Mouse (Mus musculus) MN1 (cell line): Measurements from ENCODE around the gene Lrrc20.

ENCODE experiments used
- DNase-seq: peaks from one replicate; pipeline ENCODE4 v3.0.0-alpha.2; 2016; ENCODE audit warnings: low spot score

Lrrc20 gene

DNA sequence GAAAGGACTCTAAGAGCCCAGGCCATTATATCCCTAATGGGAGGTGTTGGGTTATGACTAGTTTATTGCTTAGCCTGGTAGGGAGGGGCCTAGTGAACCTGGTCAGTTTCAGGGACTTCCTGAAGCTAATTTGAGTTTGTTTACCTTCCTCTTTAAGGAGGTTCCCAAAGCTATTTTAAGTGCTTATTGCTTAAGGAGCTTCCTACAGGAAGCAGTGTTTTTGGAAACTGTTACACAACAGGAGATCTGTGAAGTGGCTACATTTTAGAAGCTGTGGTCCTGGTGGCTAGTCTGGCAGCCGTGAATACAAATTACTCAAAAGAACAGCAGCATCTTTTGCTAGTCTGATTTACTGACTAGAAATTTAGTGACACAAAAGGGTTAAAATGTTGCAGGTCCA, 1.3 kb upstream of the Lrrc20 start:
- DNase-seq = no peak

DNA sequence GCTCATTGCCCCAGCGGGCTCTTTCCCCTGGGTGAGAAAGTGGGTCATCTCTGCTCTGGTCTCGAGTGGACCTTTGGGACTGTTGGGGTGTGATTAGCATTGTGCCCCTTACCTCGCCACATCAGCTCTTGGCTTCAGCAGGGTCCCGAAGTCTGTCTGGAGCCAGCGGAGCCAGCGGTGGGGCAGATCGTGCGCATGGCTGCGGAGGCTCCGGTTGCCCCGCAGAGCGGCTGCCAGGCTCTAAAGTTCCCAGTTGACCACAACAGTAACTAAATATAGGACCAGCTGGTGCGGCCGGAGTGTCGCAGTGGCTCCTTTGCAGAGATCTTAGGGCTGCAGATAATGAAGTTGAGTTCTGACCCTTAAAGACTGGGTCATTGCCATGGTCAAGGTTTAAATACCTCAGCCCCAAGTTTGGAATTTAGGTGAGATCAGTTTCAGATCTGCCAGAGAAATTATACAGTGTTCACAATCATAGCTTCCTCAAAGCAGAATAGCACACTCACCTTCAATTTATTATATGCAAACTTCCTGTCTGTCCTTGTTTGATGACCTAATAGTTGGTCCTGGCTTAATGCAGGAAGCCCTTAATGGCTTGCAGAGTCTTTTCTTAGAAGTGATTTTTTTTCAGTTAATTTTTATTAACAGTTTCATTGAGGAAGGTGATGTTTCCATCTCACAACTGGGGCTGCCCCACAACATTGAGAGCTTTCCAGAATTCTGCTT, 1.0 kb downstream of the Lrrc20 start:
- peak; percentile 27 for DNase-seq

GRCm38 (mm10) chr10:61479461-61479860, 3.9 kb downstream of the Lrrc20 start:
- no peak for DNase-seq

GRCm38 (mm10) chr10:61479927-61480326, 4.3 kb downstream of the Lrrc20 start:
- no peak for DNase-seq

DNA sequence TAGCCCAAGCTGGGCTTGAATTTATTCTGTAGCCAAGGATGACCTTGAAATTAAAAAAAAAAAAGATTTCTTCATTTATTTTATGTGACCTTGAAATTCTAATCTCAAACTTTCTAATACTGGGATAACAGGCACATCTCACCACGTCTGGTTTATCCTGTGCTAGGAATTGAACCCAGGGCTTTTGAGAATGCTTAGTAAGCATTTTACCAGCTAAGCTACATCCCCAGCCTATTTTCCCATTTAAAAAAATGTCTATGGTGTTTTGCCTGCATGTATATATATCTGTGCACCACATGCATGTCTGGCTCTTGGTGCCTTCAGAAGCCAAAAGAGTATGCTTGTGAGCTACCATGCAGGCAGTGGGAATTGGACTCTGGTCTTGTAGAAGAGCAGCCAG, 4.9 kb downstream of the Lrrc20 start:
- DNase-seq = no peak

- DNase-seq = no peak
Observed at GRCm38 (mm10) chr10:61482771-61483170, 7.2 kb downstream of the Lrrc20 start.

DNA sequence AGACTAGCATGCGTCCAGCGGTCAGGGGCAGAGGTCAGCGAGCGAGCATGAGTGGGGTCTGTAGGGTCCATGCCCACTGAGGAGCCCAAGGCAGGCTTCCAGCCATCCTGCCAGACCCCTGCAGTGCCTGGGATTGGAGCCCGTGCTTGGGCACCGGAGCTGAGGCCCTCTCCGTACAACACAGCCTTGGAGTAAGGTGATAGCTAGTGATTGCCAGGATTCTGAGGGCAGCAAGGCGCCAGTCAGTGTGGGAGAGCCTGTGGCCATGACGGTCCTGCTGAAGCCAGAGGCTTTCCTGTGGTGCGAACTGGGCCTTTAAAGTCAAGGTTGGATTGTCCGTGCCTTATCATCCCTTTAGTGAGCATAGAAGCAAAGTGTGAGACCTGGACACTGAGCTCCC, 9.2 kb downstream of the Lrrc20 start:
- no peak for DNase-seq

DNA sequence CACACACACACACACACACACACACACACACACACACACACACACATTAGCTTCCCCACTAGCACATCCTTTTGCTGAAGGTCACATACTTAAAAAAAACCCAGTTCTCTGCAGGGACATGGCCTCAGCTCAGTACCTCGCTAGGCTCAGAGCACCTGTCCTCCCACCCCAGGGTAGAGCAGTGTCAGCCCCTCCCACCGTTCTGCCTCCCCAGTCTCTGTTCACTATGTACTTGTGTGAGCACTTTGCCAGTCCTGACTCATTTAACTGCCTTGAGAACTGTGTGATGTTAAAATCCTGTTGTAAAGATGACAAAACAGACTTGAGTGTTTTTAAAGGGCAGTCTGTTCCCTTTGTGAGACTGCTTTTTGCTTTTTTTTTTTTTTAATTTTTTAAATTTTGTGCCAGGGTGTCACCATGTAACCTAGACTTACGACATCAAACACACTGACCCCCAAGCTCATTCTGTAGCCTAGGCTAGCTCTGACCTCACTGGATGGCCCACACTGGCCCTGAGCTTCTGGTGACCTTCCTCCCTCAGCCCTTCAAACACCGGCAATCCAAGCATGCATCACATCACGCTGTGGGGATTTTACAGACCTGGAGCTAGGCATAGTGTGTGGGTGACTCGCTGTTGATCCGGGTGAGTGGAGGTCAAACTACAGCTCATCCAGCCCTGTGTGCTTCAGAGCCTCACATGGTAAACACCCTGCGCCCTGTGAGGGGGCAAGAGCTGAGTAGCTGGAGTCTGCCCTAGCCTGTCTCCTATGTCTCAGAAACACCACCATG, 11.1 kb downstream of the Lrrc20 start:
- DNase-seq = no peak

- no peak for DNase-seq
Observed at GRCm38 (mm10) chr10:61488522-61489110, 13.0 kb downstream of the Lrrc20 start.

DNA sequence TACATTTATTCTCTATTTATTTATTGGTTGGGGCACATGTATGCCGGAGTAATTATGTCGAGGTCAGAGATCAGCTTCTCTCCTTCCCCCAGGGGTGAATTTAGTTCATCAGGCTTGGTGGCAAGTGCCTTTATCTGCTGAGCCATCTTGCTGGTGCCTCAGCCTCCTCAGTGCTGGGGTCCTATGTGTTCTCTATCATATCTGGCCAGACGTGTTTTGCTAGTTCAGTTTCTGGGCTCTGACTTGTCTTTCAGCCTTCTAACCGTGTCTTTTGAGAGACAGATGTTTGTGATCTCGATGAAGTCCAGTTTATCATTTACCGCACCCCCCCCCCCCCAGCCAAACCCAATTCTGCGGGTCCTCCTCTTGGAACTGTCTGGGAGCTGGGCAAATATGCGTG, 16.0 kb downstream of the Lrrc20 start:
- DNase-seq = no peak

DNA sequence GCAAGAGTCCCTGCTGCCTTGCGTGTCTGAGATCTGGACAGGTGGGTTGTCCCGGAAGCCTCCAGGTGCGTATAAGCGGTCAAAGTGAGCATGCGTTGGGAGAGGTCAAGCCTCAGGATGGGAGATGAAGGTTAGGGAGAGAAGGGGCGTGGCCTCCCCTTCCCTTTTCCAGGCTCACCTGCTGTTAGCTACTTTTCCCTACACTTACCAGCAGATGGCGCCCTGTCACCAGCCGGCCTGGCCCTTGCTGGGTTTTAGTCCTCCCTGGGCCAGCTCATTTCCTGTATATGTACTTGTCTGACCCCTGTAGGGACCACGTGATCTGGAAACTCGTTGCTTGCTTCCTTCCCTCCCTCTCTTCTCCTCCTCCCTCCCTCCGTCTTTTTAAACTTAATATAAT, 16.4 kb downstream of the Lrrc20 start:
- DNase-seq = peak; percentile 82

- DNase-seq = no peak
Observed at GRCm38 (mm10) chr10:61495461-61495860, 19.9 kb downstream of the Lrrc20 start.

- no peak for DNase-seq
Observed at GRCm38 (mm10) chr10:61496231-61496630, 20.6 kb downstream of the Lrrc20 start.

DNA sequence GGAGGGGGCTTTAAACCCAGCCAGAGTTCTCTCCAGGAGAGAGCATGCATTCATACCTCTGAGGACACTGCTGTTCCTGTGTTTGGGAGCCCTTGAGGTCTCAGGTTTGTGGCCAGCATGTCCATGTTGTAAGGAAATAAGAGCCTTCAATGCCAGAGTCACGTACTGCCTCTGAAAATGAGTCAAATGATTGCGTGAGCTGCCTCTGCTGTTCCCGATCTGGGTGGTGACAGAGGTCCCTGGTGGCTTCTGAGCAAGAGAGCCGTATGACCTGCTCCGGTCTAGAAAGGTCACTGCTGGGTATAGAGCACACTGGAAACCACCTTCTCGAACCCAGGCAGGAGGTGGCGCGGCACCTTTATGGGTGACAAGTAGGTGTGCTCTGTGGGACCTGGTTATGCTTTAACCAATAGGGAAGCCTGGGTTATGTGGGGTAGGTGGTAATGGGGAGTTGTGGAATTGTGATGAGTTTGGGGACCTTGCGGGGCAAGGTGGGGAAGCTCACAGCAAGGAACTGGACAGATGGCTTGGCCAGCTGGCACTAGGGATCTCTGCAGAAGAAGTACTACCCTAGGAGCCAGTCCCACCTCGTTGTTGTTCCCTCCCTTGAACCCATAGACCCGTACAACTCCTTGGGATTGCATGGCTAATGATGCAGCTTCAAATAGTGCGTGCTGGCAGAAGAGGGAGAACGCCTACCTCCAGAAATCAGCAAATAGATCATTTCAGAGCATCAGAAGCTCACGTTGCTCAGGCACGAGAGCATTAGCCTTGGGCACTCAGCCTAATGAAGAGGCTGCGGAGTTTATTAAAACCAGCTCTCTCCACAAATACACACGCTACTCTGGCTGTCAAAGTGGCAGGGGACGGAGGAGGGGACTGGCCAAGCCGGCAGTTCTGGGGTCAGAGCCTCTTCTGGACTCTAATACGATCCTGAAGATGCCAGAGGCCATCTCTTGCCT, 24.2 kb downstream of the Lrrc20 start:
- DNase-seq = no peak

GRCm38 (mm10) chr10:61500756-61501155, 25.2 kb downstream of the Lrrc20 start:
- DNase-seq = no peak

DNA sequence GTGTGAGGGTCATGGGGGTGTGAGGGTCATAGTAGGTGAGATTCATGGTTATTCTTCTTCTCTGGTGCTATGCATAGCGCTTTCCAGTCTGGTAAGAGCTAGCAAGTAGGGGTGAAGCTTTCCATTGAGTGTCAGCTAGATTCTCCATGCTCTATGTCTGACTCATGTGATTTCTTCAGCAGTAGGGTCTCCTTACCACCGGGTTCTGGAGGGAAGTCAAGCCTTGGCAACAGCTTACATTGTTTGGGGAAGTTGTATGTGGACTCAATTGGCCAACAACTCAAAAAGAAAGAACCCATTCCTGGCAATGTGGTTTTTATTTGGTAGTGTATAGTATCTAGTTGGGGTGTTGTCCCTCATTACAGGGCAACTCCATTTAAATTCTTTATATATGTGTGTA, 28.5 kb downstream of the Lrrc20 start:
- DNase-seq = no peak

DNA sequence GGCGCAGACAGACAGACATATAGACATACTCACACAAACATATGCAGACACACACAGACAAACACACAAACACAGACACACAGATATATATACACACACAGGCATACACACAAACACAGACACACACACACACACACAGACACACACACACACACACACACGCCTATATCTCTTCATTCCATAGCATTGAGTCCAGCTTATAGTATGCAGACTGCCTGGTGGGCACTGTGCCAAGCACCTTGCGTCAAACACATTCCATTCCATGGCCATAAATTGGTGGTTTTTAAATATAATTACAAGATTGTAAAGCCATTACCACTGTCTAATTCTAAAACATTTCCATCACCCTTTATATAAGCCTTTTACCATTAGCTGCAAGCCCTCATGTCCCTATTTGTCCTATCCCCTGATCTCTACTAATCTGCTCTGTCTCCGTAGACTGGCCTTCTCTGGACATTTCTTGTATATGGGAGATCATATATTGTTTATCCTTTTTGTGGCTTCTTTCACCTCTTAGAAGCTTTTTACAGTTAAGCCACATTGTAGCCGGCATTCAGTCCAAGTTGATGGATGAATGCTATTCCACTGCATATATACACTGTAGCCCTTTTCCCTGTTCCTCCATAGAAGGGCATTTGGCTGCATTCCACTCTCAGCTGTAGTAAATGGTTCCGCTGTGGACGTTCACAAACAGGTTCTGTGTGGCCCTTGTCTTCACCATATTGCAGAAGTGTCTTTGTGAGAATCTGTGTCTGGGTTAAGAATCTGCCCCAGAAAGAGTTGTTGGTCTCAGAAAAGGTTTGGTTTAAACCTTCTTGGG, 31.0 kb downstream of the Lrrc20 start:
- DNase-seq = peak; percentile 14

DNA sequence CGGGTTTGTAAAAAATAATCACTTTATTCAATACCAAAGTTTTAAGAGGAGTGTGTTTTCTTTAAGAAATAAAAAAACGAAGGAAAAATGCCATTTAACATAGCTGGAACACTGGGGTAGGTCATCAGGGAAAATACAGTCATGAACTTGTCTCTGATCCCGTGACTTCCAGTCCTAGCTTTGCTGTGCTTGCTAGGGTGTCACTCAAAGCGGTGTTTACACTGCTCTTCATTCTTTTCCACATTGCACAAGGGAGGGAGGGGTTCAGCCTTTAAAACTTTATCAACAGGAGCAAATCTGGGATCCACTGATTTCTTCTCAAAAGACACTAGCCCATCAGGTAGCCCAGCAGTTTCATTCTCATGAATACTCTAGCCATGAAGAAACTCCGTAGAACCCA, 34.3 kb downstream of the Lrrc20 start:
- no peak for DNase-seq

GRCm38 (mm10) chr10:61510809-61511208, 35.2 kb downstream of the Lrrc20 start:
- no peak for DNase-seq

- no peak for DNase-seq
Observed at GRCm38 (mm10) chr10:61512215-61512889, 36.8 kb downstream of the Lrrc20 start.

DNA sequence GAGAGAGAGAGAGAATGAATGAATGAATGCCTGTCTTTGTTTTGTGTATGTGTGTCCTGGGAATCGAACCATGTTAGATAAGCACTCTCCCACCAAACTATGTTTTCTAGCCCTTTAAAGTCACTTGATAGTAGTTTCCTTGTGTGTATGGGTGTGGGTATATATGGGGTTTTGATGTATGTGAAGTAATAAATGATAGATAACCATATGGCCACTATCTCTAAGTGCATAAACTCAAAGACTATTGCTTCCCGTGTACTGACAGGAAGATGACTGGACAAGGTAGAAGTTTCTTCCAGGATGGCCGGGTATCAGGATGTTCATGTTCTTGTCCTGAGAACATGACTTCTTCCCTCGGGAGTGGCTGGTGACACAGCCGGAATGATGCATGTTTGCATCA, 41.3 kb downstream of the Lrrc20 start:
- no peak for DNase-seq
